Mouse (Mus musculus): ENCODE measurements around the gene Rab40c.
"Not testable (repeated sequence)": the region's sequence is repeated elsewhere in the genome, so short reads cannot be mapped to it uniquely, and the experiment has no call there.

The Rab40c gene

DNA sequence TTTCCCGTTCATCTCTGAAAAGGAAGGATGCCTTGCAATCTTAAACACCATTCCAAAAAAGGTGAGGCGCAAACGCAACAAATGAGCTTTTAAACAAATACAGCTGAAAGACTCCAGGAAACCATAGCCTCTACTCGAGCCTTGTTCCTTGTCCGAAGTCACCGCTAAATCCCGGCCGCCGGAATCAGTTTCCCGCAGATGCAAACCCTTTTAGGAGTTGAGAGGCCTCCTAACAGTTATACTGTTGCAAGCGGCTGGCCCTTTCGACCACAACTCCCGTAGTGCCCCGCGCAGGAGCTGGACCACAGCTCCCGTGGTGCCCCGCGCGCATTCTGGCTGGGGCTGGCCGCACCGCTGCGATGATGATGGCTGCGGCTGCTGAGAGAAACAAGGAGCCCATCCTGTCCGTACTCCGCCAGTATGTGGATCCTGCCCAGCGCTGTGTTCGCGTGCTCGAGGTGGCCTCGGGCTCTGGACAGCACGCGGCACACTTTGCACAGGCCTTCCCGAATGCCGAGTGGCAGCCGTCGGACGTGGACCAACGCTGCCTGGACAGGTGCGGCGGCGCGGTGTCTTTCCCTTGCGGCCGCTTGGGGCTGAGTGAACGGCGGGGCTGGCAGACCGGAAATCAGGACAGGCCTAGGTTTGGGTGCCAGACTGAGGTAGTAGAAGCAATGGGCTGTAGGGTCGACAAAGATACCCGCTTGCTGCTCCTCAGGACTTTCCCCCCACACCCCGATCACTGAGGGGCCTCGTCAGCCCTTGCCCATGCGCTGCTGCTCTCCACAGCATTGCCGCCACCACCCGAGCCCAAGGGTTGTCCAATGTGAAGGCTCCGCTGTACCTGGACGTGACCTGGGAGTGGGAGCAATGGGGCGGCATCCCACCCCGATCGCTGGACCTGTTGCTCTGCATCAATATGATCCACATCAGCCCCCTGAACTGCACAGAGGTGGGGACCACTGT lies 44.1 kb downstream of the Rab40c start:
- peak; percentile 86 to 89 for DNase-seq (ENCODE audit: low spot score in 2 of 2)

DNA sequence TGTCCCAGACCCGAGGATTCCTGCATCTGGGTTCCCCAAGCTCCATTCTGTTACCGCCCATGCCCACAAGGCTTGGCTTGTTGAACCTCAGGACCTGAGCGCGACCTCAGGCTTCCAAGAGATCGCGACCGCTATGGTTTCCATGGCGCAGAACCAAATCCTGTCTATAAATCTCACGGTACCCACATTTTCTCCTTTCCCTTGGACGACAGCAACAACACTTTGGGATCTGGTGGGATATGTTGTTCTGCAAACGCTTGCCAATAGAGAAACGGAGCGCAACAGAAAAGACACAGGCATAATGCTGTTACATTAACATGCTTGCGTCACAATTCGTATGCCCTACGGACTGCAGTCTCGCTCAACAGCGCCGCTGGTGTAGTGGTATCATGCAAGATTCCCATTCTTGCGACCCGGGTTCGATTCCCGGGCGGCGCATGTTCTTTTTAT lies 44.8 kb downstream of the Rab40c start, which contains the start of gene Mettl26:
Mettl26 (plus strand) TSS at position 354 of the 450 bp plus-strand sequence.
- peak; percentile 94 for DNase-seq (ENCODE audit: low spot score in 2 of 2)

DNA sequence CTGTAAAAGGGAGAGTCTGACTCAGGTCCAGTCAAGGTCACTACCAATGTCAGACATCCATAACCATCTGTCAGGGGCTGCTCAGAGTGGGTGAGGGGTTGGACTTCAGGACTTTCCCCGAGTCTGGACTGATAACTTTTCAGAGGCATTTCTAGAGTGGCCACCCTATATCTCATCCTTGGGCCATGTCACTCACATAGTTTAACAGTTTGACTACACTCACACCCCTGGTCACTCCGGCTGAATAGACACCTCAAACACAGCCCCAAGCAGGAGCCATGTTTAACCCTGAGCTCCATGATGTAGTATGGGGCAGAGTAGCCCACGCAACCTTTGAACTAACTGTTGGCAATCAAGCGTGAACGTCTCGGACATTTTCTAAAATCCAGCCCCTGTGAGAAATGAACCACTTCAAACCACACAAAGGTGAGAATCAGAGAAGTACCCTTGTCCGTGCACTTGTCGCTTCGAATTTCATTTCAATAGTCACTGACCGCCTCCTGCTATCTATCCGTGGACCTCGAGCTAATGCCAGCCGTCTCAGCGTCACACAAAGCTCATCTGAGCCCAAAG lies 45.3 kb downstream of the Rab40c start:
- no peak for DNase-seq (ENCODE audit: low spot score in 2 of 2)

DNA sequence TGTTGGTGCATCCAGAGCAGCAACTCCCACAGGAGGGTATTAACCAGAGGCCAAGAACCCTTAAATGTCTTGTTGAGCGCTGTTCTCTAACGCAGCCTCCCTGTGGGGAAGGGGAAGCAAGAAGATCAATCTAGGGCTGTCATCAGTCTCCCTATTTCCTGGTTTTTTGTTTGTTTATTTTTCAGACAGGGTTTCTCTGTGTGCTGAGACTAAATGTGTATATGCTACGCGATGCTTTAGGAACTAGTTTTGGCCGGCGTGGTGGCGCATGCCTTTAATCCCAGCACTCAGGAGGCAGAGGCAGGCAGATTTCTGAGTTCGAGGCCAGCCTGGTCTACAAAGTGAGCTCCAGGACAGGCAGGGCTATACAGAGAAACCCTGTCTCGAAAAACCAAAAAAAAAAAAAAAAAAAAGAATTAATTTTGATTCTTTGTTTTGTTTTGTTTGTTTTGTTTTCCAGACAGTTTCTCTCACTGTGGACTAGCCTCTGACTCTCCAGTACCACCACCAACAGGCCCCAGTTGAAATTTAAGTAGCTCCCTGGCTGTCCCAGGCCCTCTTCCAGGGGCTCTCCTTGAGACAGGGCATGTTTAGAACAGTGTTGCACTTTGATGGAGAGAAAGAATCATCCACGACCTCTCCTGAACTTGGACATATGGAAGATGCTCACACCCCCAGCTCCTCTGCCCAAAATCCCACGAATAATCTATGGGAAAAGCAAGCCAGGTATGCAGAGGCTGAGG lies 46.0 kb downstream of the Rab40c start:
- no peak for DNase-seq (ENCODE audit: low spot score in 2 of 2)

DNA sequence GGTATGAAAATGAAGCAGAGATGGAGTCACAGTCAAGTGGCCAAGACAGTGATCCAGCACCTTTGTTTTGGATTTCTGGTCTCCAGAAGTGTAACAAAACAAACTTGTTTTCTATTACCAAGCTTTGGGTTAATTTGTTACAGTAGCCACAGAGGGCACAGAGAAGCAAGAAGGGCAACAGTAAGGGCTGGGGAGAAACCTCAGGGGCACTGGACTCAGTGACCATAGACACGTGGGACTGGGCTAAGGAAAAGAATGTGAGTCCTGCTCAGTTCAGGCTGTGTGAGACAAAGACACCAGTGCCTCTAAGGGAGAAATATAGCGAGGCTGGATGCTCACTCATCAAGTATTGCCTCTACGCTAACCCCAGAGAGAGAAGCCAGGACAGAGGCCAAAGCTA lies 46.9 kb downstream of the Rab40c start:
- no peak for DNase-seq (ENCODE audit: low spot score in 2 of 2)

DNA sequence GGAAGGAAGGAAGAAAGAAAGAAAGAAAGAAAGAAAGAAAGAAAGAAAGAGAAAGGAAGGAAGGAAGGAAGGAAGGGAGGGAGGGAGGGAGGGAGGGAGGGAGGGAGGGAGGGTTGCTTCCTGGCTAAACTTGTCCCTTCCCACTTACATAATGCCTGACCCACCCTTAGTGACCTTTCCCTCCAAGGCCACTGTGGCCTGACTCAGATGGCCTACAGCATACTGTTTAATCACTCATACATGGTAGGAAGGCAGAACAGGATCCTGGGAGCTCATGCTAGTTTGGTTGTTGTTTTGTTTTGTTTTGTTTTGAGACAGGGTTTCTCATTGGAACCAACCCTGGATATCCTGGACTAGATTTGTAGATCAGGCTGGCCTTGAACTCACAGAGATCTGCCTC lies 48.0 kb downstream of the Rab40c start:
- DNase-seq (ENCODE audit: low spot score in 2 of 2) = not testable (repeated sequence)

DNA sequence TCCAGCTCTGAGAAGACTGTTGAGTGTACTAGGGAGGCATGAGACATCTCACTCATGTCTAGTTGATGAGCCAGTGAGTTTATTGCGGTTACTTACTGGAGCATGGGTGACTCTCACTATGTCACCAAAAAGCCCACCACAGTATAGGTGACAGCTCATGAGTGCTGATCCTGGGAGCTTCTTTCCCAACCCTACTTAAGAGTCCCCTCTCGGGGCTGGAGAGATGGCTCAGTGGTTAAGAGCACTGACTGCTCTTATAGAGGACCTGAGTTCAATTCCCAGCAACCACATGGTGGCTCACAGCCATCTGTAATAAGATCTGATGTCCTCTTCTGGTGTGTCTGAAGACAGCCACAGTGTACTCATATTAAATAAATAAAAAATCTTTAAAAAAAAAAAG lies 49.6 kb downstream of the Rab40c start:
- no peak for DNase-seq (ENCODE audit: low spot score in 2 of 2)

DNA sequence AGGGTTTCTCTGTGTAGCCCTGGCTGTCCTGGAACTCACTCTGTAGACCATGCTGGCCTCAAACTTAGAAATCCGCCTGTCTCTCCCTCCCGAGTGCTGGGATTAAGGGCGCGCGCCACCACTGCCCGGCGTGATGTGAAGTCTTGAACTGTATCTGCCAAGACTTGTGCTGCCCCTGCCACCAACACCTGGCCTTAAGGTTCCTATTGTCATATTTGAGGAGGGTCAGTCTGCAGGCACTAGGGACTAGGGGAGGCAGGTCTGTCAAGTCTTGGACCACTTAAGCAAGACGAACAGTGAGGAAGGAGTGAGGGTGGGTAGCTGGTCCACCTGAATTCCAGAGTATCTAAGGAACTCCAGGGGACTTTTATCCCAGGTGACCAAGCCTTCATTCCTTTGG lies 50.0 kb downstream of the Rab40c start:
- no peak for DNase-seq (ENCODE audit: low spot score in 2 of 2)

DNA sequence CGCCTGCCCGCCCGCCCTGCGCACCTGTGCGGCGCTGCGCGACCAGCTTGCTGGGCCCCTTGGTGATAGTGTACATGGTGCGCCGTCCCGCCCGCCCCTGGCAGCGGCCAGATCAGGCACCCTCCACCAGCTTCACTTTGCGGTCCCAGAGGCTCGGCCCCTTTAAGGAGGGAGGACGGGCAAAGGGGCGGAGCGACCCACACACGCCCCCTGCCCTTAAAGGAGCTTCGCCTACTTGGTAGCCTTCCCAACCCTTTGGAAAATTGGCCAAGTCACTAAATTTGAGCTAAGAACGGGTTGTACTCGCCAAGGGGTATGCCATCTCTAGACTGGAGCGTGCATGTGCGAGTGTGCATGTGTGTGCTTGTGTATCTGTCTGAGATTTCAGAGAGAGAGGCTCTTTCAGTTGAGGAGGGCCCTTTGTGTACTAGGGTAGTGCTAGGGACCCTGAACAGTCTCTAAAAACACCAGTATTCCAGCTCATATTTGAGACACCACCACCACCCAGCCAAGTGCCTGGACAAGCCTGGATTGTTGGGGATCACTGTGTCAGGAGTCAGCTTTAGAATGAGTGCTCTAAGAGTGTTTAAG lies 50.8 kb downstream of the Rab40c start, which contains the start of gene Mcrip2:
Mcrip2 (minus strand) TSS at position 164 of the 591 bp plus-strand sequence.
- peak; percentile 60 to 75 for DNase-seq (ENCODE audit: low spot score in 2 of 2)

DNA sequence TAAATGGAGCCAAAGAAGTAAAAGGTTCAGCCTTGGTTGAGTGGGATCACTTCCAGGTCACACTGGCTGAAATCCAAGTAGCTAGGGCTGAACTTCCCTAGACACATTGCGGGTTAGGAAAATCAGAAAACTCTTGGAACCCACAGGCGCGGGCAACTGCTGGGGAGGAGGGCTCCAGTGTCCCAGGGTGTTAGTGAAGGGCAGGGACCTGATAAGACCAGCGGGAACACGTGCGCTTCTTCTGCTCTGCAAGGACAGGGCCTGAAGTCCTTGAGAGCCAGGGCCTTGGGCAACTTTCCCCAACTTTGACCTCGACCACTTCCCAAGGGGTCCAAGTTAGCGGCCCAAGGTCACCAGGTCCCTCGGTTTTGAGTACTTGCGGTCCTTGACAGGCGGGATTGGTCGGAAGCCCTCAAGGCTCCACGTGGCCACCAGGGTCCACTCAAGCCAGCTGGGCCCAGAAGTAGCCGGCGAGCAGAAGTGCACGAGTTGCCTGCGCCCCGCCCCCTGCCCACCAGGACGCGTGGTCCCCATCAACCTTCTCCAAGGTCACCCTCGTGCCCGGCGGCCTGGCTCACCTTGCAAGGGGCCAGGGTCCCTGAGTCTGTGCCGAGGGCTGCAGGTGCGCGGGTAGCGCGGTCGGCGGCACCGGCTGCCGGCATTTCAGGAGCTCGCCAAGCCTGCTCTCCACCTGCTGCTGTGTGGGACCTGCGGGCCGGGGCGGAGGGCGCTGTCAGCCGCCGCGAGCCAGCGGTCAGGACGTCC lies 51.5 kb downstream of the Rab40c start:
- DNase-seq (ENCODE audit: low spot score in 2 of 2) = no peak

DNA sequence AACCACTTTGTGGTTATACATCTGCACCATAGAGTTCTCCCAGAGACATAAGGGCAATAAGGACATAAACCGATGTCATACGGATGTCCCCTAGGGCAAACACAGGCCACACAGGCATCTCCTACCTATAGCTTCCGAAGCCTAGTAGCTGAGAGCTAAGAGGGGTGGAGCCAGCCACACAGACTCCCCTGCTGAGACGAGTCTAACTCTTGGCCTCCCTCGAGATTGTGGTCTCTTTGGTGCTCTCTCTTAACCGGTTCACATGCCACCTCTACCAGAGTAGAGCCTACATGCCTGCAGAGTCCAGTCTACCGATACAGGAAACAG lies 52.1 kb downstream of the Rab40c start:
- no peak for DNase-seq (ENCODE audit: low spot score in 2 of 2)

DNA sequence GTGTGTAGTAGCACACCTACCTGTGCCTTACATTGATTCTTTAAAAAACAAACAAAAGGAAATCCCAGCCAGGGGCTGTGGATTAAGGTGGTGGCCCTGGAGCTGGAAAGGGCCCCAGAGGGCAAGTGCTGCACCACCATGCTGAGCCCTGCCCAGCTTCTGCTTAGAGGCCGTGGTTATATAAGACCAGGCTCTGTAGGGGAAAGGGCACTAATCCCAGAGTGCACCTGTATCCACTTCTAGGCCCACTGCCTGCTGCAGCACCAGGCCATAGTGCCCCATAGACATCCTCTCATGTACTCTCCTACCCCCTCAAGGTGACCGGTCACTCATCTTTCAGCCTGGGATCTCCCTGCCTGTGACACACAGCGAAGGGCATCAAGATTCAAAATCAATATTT lies 53.4 kb downstream of the Rab40c start:
- DNase-seq (ENCODE audit: low spot score in 2 of 2) = no peak

DNA sequence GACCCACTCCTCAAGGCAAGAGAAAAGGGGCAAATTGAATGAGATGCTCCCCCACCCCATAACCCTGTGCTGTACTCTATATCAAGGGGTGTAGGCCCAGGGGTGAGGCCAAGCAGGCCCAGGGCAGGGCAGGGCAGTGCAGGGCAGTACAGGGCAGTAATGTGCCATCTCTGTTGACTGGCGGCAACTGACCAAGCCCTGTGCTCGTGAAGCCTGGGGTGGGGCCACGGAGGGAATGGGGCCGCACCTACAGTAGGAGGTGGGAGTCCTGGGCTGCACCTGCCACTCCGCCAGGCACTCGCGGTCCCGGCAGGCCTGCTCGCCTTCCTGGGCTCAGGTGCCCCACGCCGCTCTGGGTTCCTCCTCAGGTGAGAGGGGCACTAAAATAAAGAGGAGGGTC lies 54.2 kb downstream of the Rab40c start:
- DNase-seq (ENCODE audit: low spot score in 2 of 2) = no peak

DNA sequence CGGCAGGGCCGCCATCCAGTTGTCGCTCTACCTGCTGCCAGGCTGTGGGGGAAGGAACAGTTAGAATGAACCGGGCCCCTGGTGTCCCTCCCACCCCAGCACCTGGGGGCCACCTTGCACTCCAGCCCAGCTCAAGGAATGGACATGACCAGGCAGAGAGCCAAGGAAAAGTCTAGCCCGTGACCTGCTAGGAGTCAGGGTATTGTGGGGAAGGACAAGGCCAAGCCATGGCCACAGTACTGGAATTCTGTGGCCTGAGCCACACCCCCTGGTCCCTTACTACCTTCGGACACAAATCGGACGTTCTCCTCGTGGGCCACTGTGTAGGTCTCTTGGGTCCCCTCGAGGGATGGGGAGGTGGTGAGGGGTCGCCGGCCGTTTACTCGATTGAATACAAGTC lies 55.2 kb downstream of the Rab40c start:
- no peak for DNase-seq (ENCODE audit: low spot score in 2 of 2)

DNA sequence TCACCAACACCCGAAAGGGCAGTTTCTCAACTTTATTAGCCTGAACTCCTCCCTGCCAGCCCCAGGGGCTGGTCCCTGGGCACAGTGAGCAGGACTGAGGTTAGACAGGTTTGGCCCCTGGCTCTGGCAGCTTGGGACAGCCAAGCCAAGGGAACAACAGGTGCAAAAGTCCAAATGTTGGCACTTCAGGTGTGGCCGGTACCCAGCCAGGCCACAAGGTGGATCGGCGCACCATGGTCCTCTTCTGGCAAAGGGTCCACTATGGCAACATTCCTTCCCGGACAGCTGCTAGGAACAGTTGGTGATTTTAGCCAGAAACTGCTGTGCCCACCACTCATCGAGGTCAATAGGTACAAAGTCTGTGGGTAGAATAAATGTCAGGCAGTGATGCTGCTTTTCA lies 55.8 kb downstream of the Rab40c start:
- no peak for DNase-seq (ENCODE audit: low spot score in 2 of 2)

DNA sequence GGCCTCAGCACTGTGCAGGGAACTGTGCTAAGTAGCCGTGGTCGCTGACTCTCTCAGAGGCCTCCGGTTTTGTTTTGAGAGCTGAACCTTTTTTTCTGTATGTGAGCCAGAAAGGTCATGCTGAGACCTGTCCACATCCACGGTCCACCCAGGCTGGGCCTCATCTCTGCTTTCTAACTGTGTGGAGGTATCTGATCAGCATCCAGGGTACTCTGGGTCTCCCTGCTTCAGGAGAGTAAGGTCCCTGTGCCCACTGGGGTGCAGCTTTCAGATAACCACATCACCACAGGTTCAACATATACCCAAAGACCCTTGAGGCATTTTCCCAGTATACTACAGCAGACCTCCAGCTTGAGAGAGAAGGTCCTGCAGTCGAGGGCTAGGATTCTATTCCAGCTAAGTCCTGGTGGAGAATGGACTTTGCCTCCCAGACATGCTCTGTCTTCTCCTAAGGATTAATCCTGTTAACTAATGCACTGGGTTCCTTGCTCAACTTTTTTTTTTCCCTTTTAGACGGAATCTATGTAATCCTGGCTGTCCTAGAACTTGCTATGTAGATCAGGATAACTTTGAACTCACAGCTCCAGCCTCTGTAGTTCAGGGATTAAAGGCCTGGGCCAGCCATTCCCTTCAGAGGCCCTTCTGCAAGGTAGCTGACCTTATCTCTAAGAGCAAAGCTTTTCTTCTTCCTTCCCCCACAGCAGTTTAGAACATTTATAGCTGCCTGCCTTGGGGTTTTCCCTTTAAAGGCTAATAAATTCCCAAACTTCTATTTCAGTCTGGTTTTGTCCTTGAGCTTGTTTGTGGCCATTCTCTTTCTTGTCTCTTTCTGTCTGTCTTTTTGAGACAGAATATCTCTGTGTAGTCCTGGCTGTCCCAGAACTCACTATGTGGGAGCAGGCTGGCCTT lies 57.6 kb downstream of the Rab40c start:
- no peak for DNase-seq (ENCODE audit: low spot score in 2 of 2)

DNA sequence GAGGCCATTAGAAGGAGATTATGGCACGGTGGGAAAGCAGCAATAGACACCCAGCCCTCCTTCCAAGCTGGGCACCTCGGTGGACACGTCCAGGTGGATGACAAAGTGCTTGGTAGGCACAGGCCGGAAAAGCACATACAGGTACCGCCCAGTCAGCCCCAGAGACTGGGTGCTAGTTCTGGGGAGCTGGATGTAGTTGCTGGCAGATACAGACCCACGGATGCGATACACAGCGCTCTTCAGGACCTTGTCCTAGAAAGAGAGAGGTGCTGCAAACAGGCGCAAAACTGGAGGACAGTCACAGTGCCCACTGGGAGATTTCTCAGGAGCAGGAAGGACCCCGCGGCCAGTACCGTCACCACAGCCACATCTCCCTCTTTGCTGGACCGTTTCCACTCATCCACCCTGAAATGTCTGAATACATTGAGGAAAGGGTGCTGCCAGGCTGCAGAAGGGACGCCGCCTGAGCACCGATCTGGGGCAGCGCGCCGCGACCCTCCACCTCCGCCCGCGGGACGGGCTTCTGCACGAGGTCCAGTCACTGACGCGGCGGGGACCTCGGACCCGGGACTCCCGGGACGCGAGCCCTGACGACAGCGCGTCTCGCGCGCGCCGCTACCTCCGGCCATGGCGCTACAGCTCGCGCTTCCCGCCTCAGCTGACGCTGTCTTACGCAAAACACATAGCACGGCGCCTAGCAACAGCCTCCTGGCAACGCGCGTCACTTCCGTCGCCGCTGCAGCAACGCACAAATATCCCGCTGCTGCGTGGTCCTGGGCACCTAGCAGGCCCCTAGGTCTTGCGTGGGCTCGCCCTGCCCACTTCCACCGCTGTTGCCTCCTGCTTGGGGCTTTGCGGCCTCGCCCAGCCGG lies 58.5 kb downstream of the Rab40c start, which contains the start of gene Wdr90:
Wdr90 (minus strand) TSS at position 670 of the 872 bp plus-strand sequence.
- DNase-seq (ENCODE audit: low spot score in 2 of 2) = peak; percentile 94 to 95

DNA sequence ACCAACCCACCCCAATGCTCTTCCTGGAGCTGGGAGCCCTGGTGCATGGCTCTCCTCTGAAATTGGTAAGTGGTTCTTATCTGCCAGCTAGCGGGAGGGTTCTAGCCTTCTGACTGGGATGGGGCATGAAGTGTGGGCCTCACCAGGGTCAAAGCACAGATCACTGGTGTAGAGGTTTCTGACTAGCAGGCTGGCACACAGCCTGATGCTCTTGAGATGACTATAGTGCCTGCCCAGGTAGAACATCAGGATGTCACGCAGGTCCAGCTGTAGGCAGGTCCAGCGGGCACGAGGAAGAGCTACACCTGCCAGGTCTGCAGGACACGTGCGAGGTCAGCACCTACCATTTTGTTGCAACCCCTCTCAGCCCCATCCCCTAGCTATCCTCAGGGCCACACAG lies 59.3 kb downstream of the Rab40c start:
- DNase-seq (ENCODE audit: low spot score in 2 of 2) = no peak

DNA sequence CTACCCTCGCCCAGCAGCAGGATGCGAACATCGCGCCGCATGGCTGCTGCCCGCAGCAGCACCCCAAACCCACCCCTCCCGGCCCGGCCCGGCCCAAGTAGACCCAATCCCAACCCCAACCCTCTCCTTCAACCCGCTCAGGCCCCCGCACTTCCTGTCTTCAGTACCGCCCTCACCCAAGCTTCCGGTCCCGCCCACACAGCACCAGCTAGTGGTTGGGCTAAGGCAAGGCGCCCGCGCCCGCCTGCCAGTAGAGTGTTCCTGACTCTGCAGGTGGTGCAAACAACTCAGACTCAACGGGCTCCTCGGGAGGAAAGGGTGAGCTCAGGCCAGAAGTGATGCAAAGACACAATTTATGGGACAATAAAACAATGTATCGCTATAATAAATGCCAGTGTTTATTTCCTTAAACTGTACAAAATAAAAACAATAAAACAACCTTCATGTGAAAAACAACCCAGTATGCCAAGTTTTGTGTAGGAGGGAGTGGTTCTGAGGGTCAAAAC lies 75.1 kb downstream of the Rab40c start, which contains the start of gene Rhot2:
Rhot2 (minus strand) TSS at position 456 of the 506 bp plus-strand sequence.
- peak; percentile 93 to 94 for DNase-seq (ENCODE audit: low spot score in 2 of 2)

Measured in right cerebral cortex, postnatal 36 days (tissue).